Mouse (Mus musculus): Measurements from ENCODE around the gene Ccdc88c.

The Ccdc88c gene

DNA sequence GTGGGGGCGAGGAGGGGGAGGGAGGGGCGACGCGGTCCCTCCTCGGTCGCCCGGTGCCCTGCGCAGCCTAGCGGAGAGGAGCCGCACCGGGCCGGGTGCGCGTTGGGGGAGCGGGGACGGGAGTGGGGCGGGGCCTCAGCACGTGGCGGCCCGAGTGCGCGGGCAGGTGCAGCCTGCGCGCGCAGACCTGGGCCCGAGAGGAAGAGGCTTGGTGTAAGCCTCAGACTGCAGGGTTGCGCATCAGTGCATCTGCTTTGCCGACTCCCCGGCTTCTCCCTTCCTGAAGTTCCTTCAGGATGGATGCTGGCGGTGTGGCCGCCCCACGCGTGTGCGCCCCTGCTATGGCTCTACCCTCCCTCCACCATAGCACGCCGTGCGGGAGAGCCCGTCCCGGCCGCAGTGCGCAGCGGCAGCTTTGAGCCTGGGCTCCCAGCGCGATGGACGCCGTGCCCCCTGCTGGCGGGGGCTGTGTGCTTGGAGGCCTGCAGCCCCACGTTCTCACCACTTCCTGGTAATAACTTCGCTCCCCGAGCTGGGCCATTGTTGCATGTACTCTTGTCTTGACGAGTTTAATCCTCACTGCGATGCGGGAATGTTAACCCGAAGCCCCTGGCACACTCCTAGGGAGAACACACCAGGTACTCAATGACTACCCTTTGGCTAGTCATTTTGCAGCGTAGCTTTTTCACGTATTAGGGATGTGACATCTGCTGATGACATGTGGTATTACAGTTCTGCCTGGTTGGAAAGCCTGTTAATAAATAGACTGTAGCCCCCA, at the start of gene Ccdc88c:
Gene Ccdc88c (minus strand): TSS at position 103 of the 778 bp plus-strand sequence.
- in situ Hi-C loops (cut with MboI) = no loop called here

DNA sequence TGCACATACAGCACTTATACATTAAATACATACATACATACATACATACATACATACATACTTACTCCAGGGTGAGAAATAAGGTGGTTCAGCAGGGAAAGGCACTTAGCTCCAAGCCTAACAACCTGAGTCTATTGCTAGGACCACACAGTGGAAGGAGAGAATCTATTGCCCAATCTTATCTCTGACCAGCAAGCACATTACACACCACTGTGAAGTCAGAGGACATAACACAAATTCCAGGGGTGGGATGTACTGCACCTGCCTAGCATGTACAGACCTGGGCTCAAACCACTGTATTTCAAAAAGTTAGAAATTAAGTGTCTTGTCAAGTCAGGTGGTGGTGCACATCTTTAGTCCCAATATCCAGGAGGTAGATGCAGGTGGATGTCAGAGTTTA, 49.1 kb upstream of the Ccdc88c start:
- in situ Hi-C loops (cut with MboI) = no loop called here

GRCm38 (mm10) chr12:101075433-101075832, 46.6 kb upstream of the Ccdc88c start:
- in situ Hi-C loops (cut with MboI) = no loop called here

- in situ Hi-C loops (cut with MboI) = no loop called here
Observed at GRCm38 (mm10) chr12:101074821-101075429, 46.1 kb upstream of the Ccdc88c start.

DNA sequence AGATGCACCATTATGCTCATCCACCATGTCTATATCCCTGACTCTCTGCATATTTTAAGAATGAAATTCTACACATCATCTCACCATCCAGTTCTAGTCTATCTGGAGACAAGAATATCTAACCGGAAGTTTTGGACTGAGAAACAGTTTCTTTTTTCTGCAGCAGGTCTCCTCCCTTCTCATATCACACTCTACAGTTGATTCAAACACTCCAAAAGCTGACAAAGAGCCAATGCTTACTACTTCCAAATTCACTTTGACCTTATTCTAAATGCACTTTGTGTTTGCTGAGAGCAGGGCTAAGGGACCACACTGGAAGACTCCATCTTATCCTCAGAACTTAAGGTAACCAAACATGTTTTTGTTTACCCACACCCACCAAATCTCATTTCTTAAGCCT, 41.0 kb upstream of the Ccdc88c start:
- in situ Hi-C loops (cut with MboI) = no loop called here

DNA sequence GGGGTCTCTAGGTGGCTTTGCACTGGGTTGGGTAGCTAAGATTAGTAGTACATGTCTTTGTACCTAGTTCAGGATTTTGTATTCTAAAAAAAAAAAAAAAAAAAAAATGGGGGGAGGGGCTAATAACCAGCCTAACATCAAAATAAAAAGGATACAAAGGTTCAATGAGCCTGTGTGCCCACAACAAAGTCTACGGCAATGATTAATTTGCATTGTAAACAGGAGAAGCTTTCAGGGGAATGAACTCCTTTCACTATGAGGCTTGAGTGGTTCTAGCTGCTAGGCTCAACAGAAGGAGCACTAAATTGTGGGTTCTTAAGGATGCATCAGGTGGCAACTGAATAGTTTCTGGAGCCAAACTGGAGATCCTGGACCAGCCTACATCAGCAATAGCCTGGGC, 37.5 kb upstream of the Ccdc88c start:
- in situ Hi-C loops (cut with MboI) = no loop called here

- in situ Hi-C loops (cut with MboI) = no loop called here
Observed at GRCm38 (mm10) chr12:101039956-101040355, 11.1 kb upstream of the Ccdc88c start.

DNA sequence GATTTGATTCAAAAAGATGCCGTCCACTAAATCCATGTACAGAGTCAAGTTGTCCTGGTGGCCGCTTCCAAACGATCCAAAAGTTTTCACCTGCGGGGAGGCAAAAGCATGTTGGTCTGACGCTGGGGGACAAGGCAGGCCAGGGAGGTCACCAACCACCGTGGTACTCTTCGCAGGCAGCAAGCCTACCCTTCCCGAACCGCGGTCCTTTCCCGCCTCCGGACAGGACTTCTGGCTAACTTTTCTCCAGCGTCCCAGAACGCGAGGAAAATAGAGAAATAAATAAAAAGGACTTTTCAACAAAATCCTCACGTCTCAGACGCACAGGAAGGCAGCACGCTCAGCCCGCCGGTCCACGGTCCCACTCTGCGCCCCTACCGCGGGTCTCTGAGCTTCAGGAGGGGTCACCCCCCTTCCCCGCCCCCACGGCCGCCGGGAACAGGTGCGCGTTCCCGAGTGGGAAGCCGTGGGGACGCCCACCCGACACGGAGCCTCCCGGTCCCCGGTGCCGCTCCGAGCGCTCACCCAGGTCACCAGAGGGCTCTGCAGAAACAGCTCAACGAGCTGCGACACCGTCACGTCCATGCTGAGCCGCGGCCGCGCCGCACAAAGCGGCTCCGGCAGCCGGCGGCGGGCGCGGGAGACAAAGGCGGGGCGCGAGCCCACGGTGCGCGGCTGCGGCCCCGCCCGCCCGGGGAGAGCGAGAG, 456 bp downstream of the Ccdc88c start:
- in situ Hi-C loops (cut with MboI) = no loop called here

- in situ Hi-C loops (cut with MboI) = no loop called here
Observed at GRCm38 (mm10) chr12:101027451-101028246, 1.2 kb downstream of the Ccdc88c start.

DNA sequence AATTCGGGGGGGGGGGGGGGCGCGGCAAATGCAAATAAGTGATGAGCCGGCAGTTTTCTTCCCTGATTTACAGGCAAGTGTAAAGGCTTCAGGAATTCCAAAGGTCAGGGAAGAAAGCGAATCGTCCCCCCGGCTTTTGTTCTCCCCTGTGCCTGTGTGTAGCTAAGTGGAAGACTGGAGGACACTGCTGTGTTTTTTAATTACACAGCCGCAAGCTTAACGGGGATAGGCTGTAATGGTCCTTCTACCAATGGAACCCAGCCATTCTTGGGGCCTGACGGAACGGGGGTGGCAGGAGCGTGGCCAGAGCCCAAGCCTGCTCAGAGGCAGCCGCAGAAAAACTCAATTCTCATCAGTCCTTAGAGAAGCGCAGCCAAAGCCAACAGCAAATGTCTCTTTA, 1.9 kb downstream of the Ccdc88c start:
- in situ Hi-C loops (cut with MboI) = no loop called here

DNA sequence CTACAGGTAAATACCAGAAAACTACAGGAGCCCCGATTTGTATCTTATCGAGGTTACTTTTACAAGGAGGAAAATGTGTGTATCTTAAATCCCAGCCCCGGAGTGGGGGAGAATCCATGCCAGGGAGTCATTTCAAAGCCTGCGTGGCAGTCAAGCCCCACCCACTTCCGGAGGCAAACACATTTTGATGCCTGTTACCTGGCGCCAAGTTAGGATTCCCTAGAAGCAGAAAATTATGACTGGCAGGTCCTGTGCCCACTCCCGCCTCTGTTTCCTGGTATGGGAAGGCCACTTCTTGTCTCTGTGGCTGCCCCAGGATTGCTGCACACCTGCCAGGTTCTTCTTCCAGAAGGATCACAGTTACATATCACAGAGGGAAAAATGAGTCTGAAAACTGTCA, 2.3 kb downstream of the Ccdc88c start:
- in situ Hi-C loops (cut with MboI) = no loop called here

- in situ Hi-C loops (cut with MboI) = no loop called here
Observed at GRCm38 (mm10) chr12:101026025-101026424, 2.8 kb downstream of the Ccdc88c start.

GRCm38 (mm10) chr12:101025379-101025778, 3.5 kb downstream of the Ccdc88c start:
- in situ Hi-C loops (cut with MboI) = no loop called here

DNA sequence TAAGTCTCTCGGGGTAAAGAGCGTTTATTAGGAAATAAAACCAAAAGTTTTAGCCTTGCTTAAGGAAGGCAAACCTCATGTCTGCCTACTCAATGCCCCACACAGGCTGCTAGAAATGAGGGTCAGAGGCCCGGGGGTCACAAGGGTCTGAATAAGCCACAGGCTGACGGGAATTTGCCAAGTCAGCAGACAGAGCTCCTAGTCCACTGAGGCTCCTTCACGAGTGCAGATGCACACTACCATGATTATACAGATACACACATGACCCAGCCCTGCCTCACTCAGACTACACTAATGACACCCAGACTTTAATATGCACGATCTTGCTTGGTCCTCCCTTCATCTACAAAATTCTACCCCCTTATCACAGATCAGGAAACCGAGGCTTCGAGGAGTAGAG, 4.0 kb downstream of the Ccdc88c start:
- in situ Hi-C loops (cut with MboI) = no loop called here

DNA sequence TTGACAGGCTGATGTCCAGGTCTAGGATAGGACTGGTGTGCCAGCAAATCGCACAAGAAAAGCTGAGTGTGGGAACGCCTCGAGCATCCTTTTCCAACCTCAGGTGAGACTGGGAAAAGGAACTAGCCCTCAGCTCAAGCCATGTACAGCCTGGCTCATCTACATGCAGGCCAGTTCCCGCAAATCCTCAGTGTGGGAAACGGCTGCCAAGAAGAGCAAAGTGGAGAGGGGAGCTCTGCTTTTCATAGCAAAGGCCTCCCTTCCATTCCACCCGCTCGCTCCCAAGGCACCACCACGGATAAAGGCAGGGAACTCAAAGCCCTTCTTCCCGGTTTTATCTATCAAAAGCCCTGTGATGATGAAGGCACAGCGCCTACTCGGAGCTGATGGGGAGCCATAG, 5.7 kb downstream of the Ccdc88c start:
- in situ Hi-C loops (cut with MboI) = no loop called here

- in situ Hi-C loops (cut with MboI) = no loop called here
Observed at GRCm38 (mm10) chr12:101022353-101022752, 6.5 kb downstream of the Ccdc88c start.

- in situ Hi-C loops (cut with MboI) = no loop called here
Observed at GRCm38 (mm10) chr12:101021484-101022226, 7.2 kb downstream of the Ccdc88c start.

- in situ Hi-C loops (cut with MboI) = no loop called here
Observed at GRCm38 (mm10) chr12:101020210-101021015, 8.4 kb downstream of the Ccdc88c start.

DNA sequence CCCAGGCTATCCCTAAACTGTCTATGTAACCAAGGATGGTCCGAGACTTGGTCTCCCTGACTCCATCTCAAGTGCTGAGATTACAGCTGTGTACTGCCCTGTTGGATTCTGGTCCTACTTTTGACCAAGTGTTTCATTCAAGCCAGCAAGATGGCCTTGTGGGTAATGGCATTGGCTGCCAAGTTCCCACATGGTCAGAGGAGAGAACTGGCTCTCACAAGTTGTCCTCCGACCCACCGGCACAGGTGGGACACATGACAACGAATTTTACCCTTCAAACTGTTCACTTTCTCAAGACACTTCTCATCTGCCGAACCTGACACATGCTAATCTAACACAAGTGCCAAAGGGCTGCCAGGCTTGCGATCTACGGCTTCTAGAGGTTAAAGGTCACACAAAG, 9.4 kb downstream of the Ccdc88c start:
- in situ Hi-C loops (cut with MboI) = no loop called here

GRCm38 (mm10) chr12:101019031-101019430, 9.8 kb downstream of the Ccdc88c start:
- in situ Hi-C loops (cut with MboI) = no loop called here

DNA sequence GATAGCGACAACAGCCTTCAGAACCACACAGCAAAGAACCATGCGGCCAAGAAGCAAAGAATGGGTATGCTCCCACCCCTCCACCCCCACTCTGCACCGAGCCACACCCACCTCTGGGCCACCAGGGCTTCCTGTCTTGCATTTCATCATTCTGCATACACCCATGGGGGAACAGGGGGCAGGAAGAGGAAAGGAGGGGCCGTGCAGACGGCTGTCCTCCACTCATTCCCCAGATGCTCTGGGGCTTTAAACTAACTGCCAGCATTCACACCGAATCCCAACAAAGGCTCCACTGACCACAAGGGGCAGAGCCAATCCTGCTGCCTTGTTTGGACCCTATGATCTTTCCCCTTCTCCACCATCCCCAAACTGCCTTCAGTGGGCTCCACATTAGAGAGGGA, 10.9 kb downstream of the Ccdc88c start:
- in situ Hi-C loops (cut with MboI) = no loop called here
